Mouse (Mus musculus): Measurements from ENCODE around the gene Tha1. TPM values are rescaled to one million over a fixed set of nuclear protein-coding genes. Genes with fewer than 3 reads are reported as not detected.

The Tha1 gene
- total RNA-seq (2021), result 1 to 10 TPM; 2.8 to 5.0 TPM
- long read RNA-seq, experiment 1, partial matches to known transcripts, result 1 of 5 reads
- long read RNA-seq, experiment 1, other reads (novel, unspliced or antisense), result 2 of 5 reads
- long read RNA-seq, experiment 2, partial matches to known transcripts, result 0 of 2 reads
- long read RNA-seq, experiment 2, other reads (novel, unspliced or antisense), result 1 of 2 reads

- peak; percentile 80 to 82 for DNase-seq (ENCODE audit: low spot score in 2 of 2)
Observed at GRCm38 (mm10) chr11:117872861-117873608, at the start of gene Tha1. Gene Tha1, minus strand, starts transcription at chr11:117873481.

GRCm38 (mm10) chr11:117919211-117919610 is 45.9 kb upstream of the Tha1 start:
- no peak for DNase-seq (ENCODE audit: low spot score in 2 of 2)

GRCm38 (mm10) chr11:117918541-117918940 is 45.3 kb upstream of the Tha1 start:
- DNase-seq (ENCODE audit: low spot score in 2 of 2), result no peak

GRCm38 (mm10) chr11:117915837-117916236 is 42.6 kb upstream of the Tha1 start:
- DNase-seq (ENCODE audit: low spot score in 2 of 2), result no peak

GRCm38 (mm10) chr11:117915341-117915740 is 42.1 kb upstream of the Tha1 start:
- DNase-seq (ENCODE audit: low spot score in 2 of 2), result no peak

- DNase-seq (ENCODE audit: low spot score in 2 of 2), result no peak
Observed at GRCm38 (mm10) chr11:117914531-117914930, 41.2 kb upstream of the Tha1 start.

- DNase-seq (ENCODE audit: low spot score in 2 of 2), result peak; percentile 79 to 85
Observed at GRCm38 (mm10) chr11:117912684-117913352, 39.5 kb upstream of the Tha1 start.

- no peak for DNase-seq (ENCODE audit: low spot score in 2 of 2)
Observed at GRCm38 (mm10) chr11:117909337-117909736, 36.1 kb upstream of the Tha1 start.

- no peak for DNase-seq (ENCODE audit: low spot score in 2 of 2)
Observed at GRCm38 (mm10) chr11:117904442-117904841, 31.2 kb upstream of the Tha1 start.

- DNase-seq (ENCODE audit: low spot score in 2 of 2), result no peak
Observed at GRCm38 (mm10) chr11:117902282-117902681, 29.0 kb upstream of the Tha1 start.

GRCm38 (mm10) chr11:117896533-117896932 is 23.3 kb upstream of the Tha1 start:
- DNase-seq (ENCODE audit: low spot score in 2 of 2), result no peak

GRCm38 (mm10) chr11:117894676-117895075 is 21.4 kb upstream of the Tha1 start:
- no peak for DNase-seq (ENCODE audit: low spot score in 2 of 2)

- DNase-seq (ENCODE audit: low spot score in 2 of 2), result no peak
Observed at GRCm38 (mm10) chr11:117892199-117892598, 18.9 kb upstream of the Tha1 start.

- no peak for DNase-seq (ENCODE audit: low spot score in 2 of 2)
Observed at GRCm38 (mm10) chr11:117891581-117892175, 18.4 kb upstream of the Tha1 start.

GRCm38 (mm10) chr11:117890519-117891282 is 17.4 kb upstream of the Tha1 start:
- DNase-seq (ENCODE audit: low spot score in 2 of 2), result no peak

GRCm38 (mm10) chr11:117889887-117890340 is 16.6 kb upstream of the Tha1 start:
- no peak for DNase-seq (ENCODE audit: low spot score in 2 of 2)

- no peak for DNase-seq (ENCODE audit: low spot score in 2 of 2)
Observed at GRCm38 (mm10) chr11:117888853-117889822, 15.9 kb upstream of the Tha1 start.

GRCm38 (mm10) chr11:117888168-117888852 is 15.0 kb upstream of the Tha1 start:
- no peak for DNase-seq (ENCODE audit: low spot score in 2 of 2)

- DNase-seq (ENCODE audit: low spot score in 2 of 2), result no peak
Observed at GRCm38 (mm10) chr11:117886000-117886399, 12.7 kb upstream of the Tha1 start.
